Mouse (Mus musculus) heart, embryonic 14.5 days (tissue): ENCODE data around the gene Mid1. TPM values are rescaled to one million over a fixed set of nuclear protein-coding genes. Genes with fewer than 3 reads are reported as not detected.
"Not testable (repeated sequence)": the region's sequence is repeated elsewhere in the genome, so short reads cannot be mapped to it uniquely, and the experiment has no call there.

ENCODE experiments used
- ATAC-seq: fragments of 200-750 bp; cut with Nextera tagmentation; 2 replicates; pipeline ENCODE4 v1.8.0; 2017; ENCODE audit warnings: low read depth, moderate TSS enrichment; ENCODE audit not compliant: insufficient number of reproducible peaks, insufficient read depth, low FRiP score
- H3K27ac ChIP-seq, 2 experiments: fragments of 200-500 bp in 1 of 2; fragments of 300-500 bp in 1 of 2; sonication (generic) in 1 of 2; replicated peaks in 1 of 2; 2 replicates each; pipeline ENCODE4 v1.5.1; 2012 to 2014; ENCODE audit warnings: low read depth in 2 of 2, low read length in 2 of 2, control low read depth in 1 of 2, mild to moderate bottlenecking in 1 of 2, mixed read lengths in 1 of 2; ENCODE audit not compliant: control insufficient read depth in 1 of 2, insufficient read depth in 1 of 2
- H3K27me3 ChIP-seq: fragments of 300-500 bp; sonication (generic); 2 replicates; pipeline ENCODE4 v1.6.1; 2014; ENCODE audit warnings: mild to moderate bottlenecking, low read length, control low read depth; ENCODE audit not compliant: control insufficient read depth, insufficient read depth
- H3K36me3 ChIP-seq: fragments of 300-500 bp; sonication (generic); 2 replicates; pipeline ENCODE4 v1.6.1; 2014; ENCODE audit warnings: mild to moderate bottlenecking, control low read depth, low read length, mixed read lengths; ENCODE audit not compliant: control insufficient read depth, insufficient read depth
- H3K4me1 ChIP-seq, 2 experiments: fragments of 200-500 bp in 1 of 2; fragments of 300-500 bp in 1 of 2; sonication (generic) in 1 of 2; 2 replicates each; pipeline ENCODE4 v1.6.1; 2012 to 2014; ENCODE audit warnings: low read length in 2 of 2, control low read depth in 1 of 2, mixed read lengths in 1 of 2; ENCODE audit not compliant: control insufficient read depth in 2 of 2, insufficient read depth in 2 of 2
- H3K4me2 ChIP-seq: fragments of 300-500 bp; sonication (generic); 2 replicates; pipeline ENCODE4 v1.6.1; 2014; ENCODE audit warnings: mild to moderate bottlenecking, low read length
- H3K4me3 ChIP-seq, 2 experiments: fragments of 200-500 bp in 1 of 2; fragments of 300-500 bp in 1 of 2; sonication (generic) in 1 of 2; 2 replicates each; pipeline ENCODE4 v1.5.1; 2012 to 2014; ENCODE audit warnings: low read length in 2 of 2, mild to moderate bottlenecking in 2 of 2, control low read depth in 1 of 2, low read depth in 1 of 2, moderate library complexity in 1 of 2; ENCODE audit not compliant: control insufficient read depth in 1 of 2, insufficient read depth in 1 of 2
- H3K9ac ChIP-seq: fragments of 300-500 bp; sonication (generic); 2 replicates; pipeline ENCODE4 v1.6.1; 2014; ENCODE audit warnings: mild to moderate bottlenecking, low read length
- H3K9me3 ChIP-seq: fragments of 300-500 bp; sonication (generic); 2 replicates; pipeline ENCODE4 v1.6.1; 2016; ENCODE audit warnings: low read length, control low read depth; ENCODE audit not compliant: control insufficient read depth
- WGBS: fragments of 180-500 bp; shearing (Covaris S2); extraction: QIAGEN DNeasy Blood & Tissue Kit; methylation state at CpG from one replicate; pipeline ENCODE4 v1.1.7; 2014; 5-methylcytosine and 5-hydroxymethylcytosine counted together
- polyA plus RNA-seq: library from polyadenylated mRNA; unstranded; fragments of >200 nt; fragmentation: Nextera tagmentation; extraction: Ambion mirVana; gene quantifications from 2 replicates; pipeline ENCODE4 v1.2.1, GENCODE M21; 2014

The Mid1 gene
- polyA plus RNA-seq, 1 experiment from 2014 or later, result 8.1 TPM

DNA sequence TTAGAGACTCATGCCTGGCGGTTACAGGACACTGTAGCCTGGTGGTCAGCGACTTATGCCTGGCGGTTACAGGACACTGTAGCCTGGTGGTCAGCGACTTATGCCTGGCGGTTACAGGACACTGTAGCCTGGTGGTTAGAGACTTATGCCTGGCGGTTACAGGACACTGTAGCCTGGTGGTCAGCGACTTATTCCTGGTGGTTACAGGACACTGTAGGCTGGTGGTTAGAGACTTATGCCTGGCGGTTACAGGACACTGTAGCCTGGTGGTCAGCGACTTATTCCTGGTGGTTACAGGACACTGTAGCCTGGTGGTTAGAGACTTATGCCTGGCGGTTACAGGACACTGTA, 326.5 kb downstream of the Mid1 start:
- WGBS, result 93% methylated on average over 8 of the region's 10 CpGs

DNA sequence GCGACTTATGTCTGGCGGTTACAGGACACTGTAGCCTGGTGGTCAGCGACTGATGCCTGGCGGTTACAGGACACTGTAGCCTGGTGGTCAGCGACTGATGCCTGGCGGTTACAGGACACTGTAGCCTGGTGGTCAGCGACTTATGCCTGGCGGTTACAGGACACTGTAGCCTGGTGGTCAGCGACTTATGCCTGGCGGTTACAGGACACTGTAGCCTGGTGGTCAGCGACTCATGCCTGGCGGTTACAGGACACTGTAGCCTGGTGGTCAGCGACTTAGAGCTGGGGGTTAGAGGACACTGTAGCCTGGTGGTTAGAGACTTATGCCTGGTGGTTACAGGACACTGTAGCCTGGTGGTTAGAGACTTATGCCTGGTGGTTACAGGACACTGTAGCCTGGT, 328.4 kb downstream of the Mid1 start:
- WGBS, result 82% methylated on average over 13 of the region's 13 CpGs
- peaks cover 37% of the 10 kb centered on the region for H3K36me3 ChIP-seq
- ATAC-seq, H3K27me3 ChIP-seq, H3K4me2 ChIP-seq, H3K4me3 ChIP-seq, H3K9ac ChIP-seq, H3K4me1 ChIP-seq, H3K27ac ChIP-seq: not testable (repeated sequence)
- peaks cover 33% of the 10 kb centered on the region for H3K9me3 ChIP-seq

More for the DNA sequence above, 326.5 kb downstream of the Mid1 start:
- not testable (repeated sequence) for H3K4me3 ChIP-seq, H3K4me2 ChIP-seq, H3K4me1 ChIP-seq, H3K27ac ChIP-seq, H3K27me3 ChIP-seq, ATAC-seq, H3K9ac ChIP-seq
- Histone ChIP-seq H3K36me3 (peaks cover 26% of the 10 kb centered on the region), H3K9me3 (peaks cover 39% of the 10 kb centered on the region)

DNA sequence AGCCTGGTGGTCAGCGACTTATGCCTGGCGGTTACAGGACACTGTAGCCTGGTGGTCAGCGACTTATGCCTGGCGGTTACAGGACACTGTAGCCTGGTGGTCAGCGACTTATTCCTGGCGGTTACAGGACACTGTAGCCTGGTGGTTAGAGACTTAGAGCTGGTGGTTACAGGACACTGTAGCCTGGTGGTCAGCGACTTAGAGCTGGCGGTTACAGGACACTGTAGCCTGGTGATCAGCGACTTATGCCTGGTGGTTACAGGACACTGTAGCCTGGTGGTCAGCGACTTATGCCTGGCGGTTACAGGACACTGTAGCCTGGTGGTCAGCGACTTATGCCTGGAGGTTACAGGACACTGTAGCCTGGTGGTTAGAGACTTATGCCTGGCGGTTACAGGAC, 329.0 kb downstream of the Mid1 start:
- ATAC-seq, H3K9ac ChIP-seq, H3K27me3 ChIP-seq, H3K4me3 ChIP-seq, H3K27ac ChIP-seq, H3K4me2 ChIP-seq, H3K4me1 ChIP-seq: not testable (repeated sequence)
- WGBS, result 93% methylated on average over 13 of the region's 13 CpGs
- Histone ChIP-seq H3K9me3 (peaks cover 34% of the 10 kb centered on the region), H3K36me3 (peaks cover 43% of the 10 kb centered on the region)

DNA sequence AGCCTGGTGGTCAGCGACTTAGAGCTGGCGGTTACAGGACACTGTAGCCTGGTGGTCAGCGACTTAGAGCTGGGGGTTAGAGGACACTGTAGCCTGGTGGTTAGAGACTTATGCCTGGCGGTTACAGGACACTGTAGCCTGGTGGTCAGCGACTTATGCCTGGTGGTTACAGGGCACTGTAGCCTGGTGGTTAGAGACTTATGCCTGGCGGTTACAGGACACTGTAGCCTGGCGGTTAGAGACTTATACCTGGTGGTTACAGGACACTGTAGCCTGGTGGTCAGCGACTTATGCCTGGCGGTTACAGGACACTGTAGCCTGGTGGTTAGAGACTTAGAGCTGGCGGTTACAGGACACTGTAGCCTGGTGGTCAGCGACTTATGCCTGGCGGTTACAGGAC, 330.9 kb downstream of the Mid1 start:
- WGBS, result 91% methylated on average over 12 of the region's 12 CpGs

DNA sequence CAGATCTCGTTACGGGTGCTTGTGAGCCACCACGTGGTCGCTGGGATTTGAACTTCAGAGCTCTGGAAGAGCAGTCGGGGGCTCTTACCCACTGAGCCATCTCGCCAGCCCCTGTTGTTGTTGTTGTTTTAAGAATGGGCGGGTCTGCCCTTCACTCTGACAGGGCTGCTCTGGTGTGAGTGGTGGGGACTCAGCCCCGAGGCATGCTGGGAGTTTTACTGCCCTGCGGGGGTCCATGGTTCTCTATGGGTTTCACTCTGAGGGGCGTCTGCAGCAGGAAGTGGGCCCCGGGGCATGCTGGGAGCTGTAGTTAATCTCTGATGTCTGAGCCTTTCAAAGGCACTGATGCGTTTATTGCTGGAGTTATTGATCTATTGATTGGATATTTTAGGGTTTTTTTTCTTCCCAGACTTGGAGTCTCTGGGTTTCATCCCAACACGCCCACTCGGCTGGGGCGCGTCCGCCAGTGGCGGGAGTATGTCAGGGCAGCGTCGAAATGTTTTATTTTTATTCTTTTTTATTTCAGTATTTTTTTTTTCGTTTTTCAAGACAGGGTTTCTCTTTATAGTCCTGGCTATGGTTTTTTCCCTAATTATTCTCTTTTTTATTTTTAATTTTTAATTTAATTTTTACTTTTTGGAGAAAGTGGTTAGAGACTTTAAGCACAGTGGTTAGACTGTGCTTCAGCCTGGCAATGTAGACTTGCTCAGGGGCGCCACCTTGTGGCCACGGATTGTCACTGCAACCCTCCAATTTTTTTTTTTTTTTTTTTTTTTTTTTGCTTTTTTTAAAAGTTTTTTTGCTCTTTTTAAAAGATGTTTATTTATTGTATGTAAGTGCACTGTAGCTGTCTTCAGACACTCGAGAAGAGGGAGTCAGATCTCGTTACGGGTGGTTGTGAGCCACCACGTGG, 332.6 kb downstream of the Mid1 start:
- ATAC-seq, result peak; percentile 35; the same call in 1 of the 2 replicates
- Histone ChIP-seq H3K36me3 (peaks cover 59% of the 10 kb centered on the region), H3K9me3 (peaks cover 19% of the 10 kb centered on the region), H3K4me3 (peak overlapping the region in 1 of 2 experiments; percentile 1; a peak in 1 of 4 replicates), H3K4me2 (peak overlapping the region; percentile 2; the same call in 1 of the 2 replicates)
- H3K9ac ChIP-seq, H3K27ac ChIP-seq, H3K27me3 ChIP-seq, H3K4me1 ChIP-seq: not testable (repeated sequence)
- 52% methylated on average over 27 of the region's 27 CpGs for WGBS

More for the DNA sequence above, 330.9 kb downstream of the Mid1 start:
- not testable (repeated sequence) for H3K9ac ChIP-seq, ATAC-seq, H3K4me3 ChIP-seq, H3K27me3 ChIP-seq, H3K27ac ChIP-seq, H3K4me1 ChIP-seq, H3K4me2 ChIP-seq
- Histone ChIP-seq H3K9me3 (peaks cover 26% of the 10 kb centered on the region), H3K36me3 (peaks cover 56% of the 10 kb centered on the region)

DNA sequence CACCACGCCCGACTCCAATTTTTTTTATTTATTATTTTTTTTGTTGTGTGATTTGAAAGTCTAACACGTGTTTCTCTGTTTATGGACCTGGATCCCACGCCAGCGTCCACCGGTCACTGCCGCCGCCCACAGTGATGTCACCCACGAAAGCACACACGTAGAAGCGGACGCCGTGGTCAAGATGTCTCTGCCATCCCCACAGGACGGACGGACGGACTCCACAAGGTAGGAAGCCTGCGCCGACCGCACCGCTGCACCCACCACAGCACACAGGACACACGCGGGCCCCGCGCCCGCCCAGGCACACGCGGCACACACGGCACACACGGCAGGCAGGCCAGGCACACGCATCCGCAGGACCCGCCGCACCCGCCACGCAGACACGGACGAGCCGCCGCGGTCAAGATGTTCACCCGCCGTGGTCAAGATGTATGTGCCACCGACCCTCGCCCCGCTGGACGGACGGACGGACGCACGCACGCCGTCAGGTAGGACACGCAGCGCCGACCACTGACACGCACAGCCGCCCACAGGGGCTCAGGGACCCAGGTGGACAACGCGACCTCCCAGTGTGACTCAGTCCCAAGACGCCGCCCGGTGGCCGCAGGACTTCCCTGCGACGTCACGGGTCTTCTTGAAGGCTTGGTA, 333.7 kb downstream of the Mid1 start:
- H3K27ac ChIP-seq, H3K4me3 ChIP-seq, H3K4me1 ChIP-seq, H3K27me3 ChIP-seq, H3K4me2 ChIP-seq, H3K9ac ChIP-seq: not testable (repeated sequence)
- peak; percentile 92 for ATAC-seq
- Histone ChIP-seq H3K36me3 (peaks cover 50% of the 10 kb centered on the region), H3K9me3 (peaks cover 19% of the 10 kb centered on the region)
- 86% methylated on average over 66 of the region's 66 CpGs for WGBS

DNA sequence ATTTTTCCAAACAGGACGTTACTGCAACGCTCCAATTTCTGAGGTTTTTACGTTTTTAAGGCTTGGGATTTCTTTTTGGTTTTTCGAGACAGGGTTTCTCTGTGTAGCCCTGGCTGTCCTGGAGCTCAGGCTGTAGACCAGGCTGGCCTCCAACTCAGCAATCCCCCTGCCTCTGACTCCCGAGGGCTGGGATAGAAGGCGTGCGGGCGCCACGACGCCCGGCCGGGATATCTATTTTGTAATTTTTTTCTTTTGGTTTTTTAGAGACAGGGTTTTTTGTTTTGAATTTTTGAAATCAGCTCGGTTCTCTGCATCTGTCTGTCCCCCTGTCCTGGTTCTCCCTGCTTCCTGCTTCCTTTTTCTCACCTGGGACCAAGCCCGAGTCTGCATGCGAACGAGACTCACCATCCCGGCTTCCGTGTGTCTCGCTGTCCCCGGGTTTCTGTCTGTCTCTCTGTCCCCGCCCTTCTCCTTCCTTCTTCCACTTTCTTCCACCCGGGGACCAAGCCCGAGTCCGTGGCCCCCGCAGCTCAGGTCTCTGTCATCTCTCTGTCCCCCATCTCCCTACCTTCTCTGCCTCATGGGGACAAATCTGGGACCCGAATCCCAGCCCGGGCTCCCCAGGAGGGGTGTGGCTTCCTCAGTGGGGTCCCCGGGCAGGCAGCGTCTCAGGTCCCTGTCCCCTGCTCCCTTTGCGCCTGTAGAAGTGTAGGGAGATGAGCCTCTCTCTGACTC, 334.4 kb downstream of the Mid1 start:
- Histone ChIP-seq H3K9me3 (peaks cover 19% of the 10 kb centered on the region), H3K36me3 (peaks cover 46% of the 10 kb centered on the region)
- WGBS, result 84% methylated on average over 30 of the region's 30 CpGs
- not testable (repeated sequence) for H3K4me3 ChIP-seq, H3K27me3 ChIP-seq, H3K27ac ChIP-seq, H3K9ac ChIP-seq, H3K4me1 ChIP-seq, H3K4me2 ChIP-seq
- ATAC-seq, result peak; percentile 41
